Mouse (Mus musculus) megakaryocyte, embryonic 14.5 days (primary cell): Measurements from ENCODE around the gene Slc7a5. TPM values are rescaled to one million over a fixed set of nuclear protein-coding genes. Genes with fewer than 3 reads are reported as not detected.

Experiments used
- H3K27me3 ChIP-seq: replicated peaks from 2 replicates; pipeline ENCODE3; 2012; ENCODE audit warnings: inconsistent platforms
- H3K36me3 ChIP-seq: replicated peaks from 2 replicates; pipeline ENCODE3; 2012; ENCODE audit warnings: low read length, inconsistent platforms, mixed read lengths
- H3K4me1 ChIP-seq: 2 replicates; pipeline ENCODE4 v1.6.1; 2012; ENCODE audit warnings: inconsistent platforms
- H3K4me3 ChIP-seq: replicated peaks from 2 replicates; pipeline ENCODE3; 2012; ENCODE audit warnings: moderate library complexity, mild to moderate bottlenecking, inconsistent platforms
- H3K9me3 ChIP-seq: 2 replicates; pipeline ENCODE4 v1.6.1; 2012; ENCODE audit warnings: inconsistent platforms
- FLI1 ChIP-seq: IDR thresholded peaks from 2 replicates; pipeline ENCODE4 v1.6.1; 2012; ENCODE audit warnings: low read length, inconsistent platforms, mixed read lengths
- GATA1 ChIP-seq: IDR thresholded peaks from 3 replicates; pipeline ENCODE4 v1.6.1; 2012; ENCODE audit warnings: mixed read lengths, low read length, inconsistent platforms, borderline replicate concordance
- polyA plus RNA-seq: library from polyadenylated mRNA; stranded (reverse); fragments of >175 nt; gene quantifications from 2 replicates; pipeline ENCODE4 v1.2.3, GENCODE M21; 2012; ENCODE audit warnings: low replicate concordance; ENCODE audit not compliant: insufficient read depth

The Slc7a5 gene
- polyA plus RNA-seq, 1 experiment = 77.3 TPM

GRCm38 (mm10) chr8:121949222-121949800 lies 41.8 kb upstream of the Slc7a5 start, which contains the start of gene Banp:
Banp (plus strand) TSS chr8:121949750.
- H3K27me3 ChIP-seq = no peaks in the 10 kb centered on the region
- TF ChIP-seq FLI1 (no peak), GATA1 (no peak)
- H3K9me3 ChIP-seq = no peaks in the 10 kb centered on the region
- peak within 1 kb of the TSS; percentile 98 for H3K4me3 ChIP-seq
- peaks cover 74% of the 10 kb centered on the region for H3K4me1 ChIP-seq
- peaks cover 34% of the 10 kb centered on the region for H3K36me3 ChIP-seq

- no peaks in the 10 kb centered on the region for H3K27me3 ChIP-seq
- peaks cover 74% of the 10 kb centered on the region for H3K4me1 ChIP-seq
- no peaks in the 10 kb centered on the region for H3K9me3 ChIP-seq
- H3K36me3 ChIP-seq = peaks cover 30% of the 10 kb centered on the region
- H3K4me3 ChIP-seq = peak overlapping the region; percentile 94
- TF ChIP-seq GATA1 (no peak), FLI1 (no peak)
These were observed 41.0 kb upstream of the Slc7a5 start for GRCm38 (mm10) chr8:121948321-121949145.

GRCm38 (mm10) chr8:121947753-121948141 lies 40.3 kb upstream of the Slc7a5 start:
- Histone ChIP-seq H3K9me3 (no peaks in the 10 kb centered on the region), H3K4me1 (peaks cover 74% of the 10 kb centered on the region), H3K36me3 (peaks cover 22% of the 10 kb centered on the region), H3K4me3 (peak overlapping the region; percentile 94), H3K27me3 (no peaks in the 10 kb centered on the region)
- TF ChIP-seq GATA1 = no peak
- no peak for TF ChIP-seq FLI1

GRCm38 (mm10) chr8:121947047-121947752 lies 39.7 kb upstream of the Slc7a5 start:
- peaks cover 17% of the 10 kb centered on the region for H3K36me3 ChIP-seq
- no peaks in the 10 kb centered on the region for H3K9me3 ChIP-seq
- TF ChIP-seq GATA1 = no peak
- TF ChIP-seq FLI1 = no peak
- H3K4me1 ChIP-seq = peaks cover 71% of the 10 kb centered on the region
- no peaks in the 10 kb centered on the region for H3K27me3 ChIP-seq
- peak overlapping the region; percentile 94 for H3K4me3 ChIP-seq

GRCm38 (mm10) chr8:121946351-121946750 lies 38.9 kb upstream of the Slc7a5 start:
- Histone ChIP-seq H3K4me1 (peaks cover 77% of the 10 kb centered on the region), H3K27me3 (no peaks in the 10 kb centered on the region), H3K4me3 (peak overlapping the region; percentile 94), H3K36me3 (peaks cover 15% of the 10 kb centered on the region), H3K9me3 (no peaks in the 10 kb centered on the region)
- no peak for TF ChIP-seq GATA1
- no peak for TF ChIP-seq FLI1

GRCm38 (mm10) chr8:121944831-121945230 lies 37.3 kb upstream of the Slc7a5 start, which contains the start of gene Car5a:
Car5a (minus strand) TSS chr8:121944904.
- Histone ChIP-seq H3K27me3 (no peaks in the 10 kb centered on the region), H3K4me3 (peak within 1 kb of the TSS; percentile 48), H3K9me3 (no peaks in the 10 kb centered on the region), H3K36me3 (peaks cover 15% of the 10 kb centered on the region), H3K4me1 (peaks cover 87% of the 10 kb centered on the region)
- TF ChIP-seq FLI1 = no peak
- no peak for TF ChIP-seq GATA1

- TF ChIP-seq FLI1 = no peak
- no peak for TF ChIP-seq GATA1
- Histone ChIP-seq H3K4me1 (peaks cover 87% of the 10 kb centered on the region), H3K4me3 (no peak overlapping the region), H3K36me3 (peaks cover 22% of the 10 kb centered on the region), H3K27me3 (no peaks in the 10 kb centered on the region), H3K9me3 (no peaks in the 10 kb centered on the region)
These were observed 36.2 kb upstream of the Slc7a5 start for GRCm38 (mm10) chr8:121943716-121944115.

GRCm38 (mm10) chr8:121943057-121943540 lies 35.6 kb upstream of the Slc7a5 start:
- no peak for TF ChIP-seq GATA1
- no peak for TF ChIP-seq FLI1
- Histone ChIP-seq H3K4me1 (peaks cover 87% of the 10 kb centered on the region), H3K4me3 (peak overlapping the region; percentile 65), H3K27me3 (no peaks in the 10 kb centered on the region), H3K36me3 (peaks cover 29% of the 10 kb centered on the region), H3K9me3 (peaks cover 2% of the 10 kb centered on the region)

- H3K4me3 ChIP-seq = no peak overlapping the region
- TF ChIP-seq FLI1 = no peak
- no peak for TF ChIP-seq GATA1
- peaks cover 41% of the 10 kb centered on the region for H3K36me3 ChIP-seq
- no peaks in the 10 kb centered on the region for H3K27me3 ChIP-seq
- H3K9me3 ChIP-seq = peaks cover 5% of the 10 kb centered on the region
- H3K4me1 ChIP-seq = peaks cover 87% of the 10 kb centered on the region
These were observed 31.2 kb upstream of the Slc7a5 start for GRCm38 (mm10) chr8:121938732-121939131.

GRCm38 (mm10) chr8:121936391-121936790 lies 28.9 kb upstream of the Slc7a5 start:
- H3K27me3 ChIP-seq = no peaks in the 10 kb centered on the region
- TF ChIP-seq FLI1 = no peak
- TF ChIP-seq GATA1 = no peak
- peaks cover 83% of the 10 kb centered on the region for H3K4me1 ChIP-seq
- no peak overlapping the region for H3K4me3 ChIP-seq
- H3K9me3 ChIP-seq = peaks cover 5% of the 10 kb centered on the region
- H3K36me3 ChIP-seq = peaks cover 44% of the 10 kb centered on the region
